Mouse (Mus musculus) CH12.LX (cell line): Measurements from ENCODE around the gene B430306N03Rik. TPM values are rescaled to one million over a fixed set of nuclear protein-coding genes. Genes with fewer than 3 reads are reported as not detected.

Experiments used
- DNase-seq: peaks from one replicate; pipeline ENCODE4 v3.0.0-alpha.2; 2013; ENCODE audit errors: extremely low read depth
- H3K27ac ChIP-seq: 2 replicates; pipeline ENCODE4 v1.5.1; 2012; ENCODE audit warnings: low read depth, mild to moderate bottlenecking, control low read depth, moderate library complexity; ENCODE audit not compliant: insufficient read depth
- H3K27me3 ChIP-seq: replicated peaks from 2 replicates; pipeline ENCODE3; 2012; ENCODE audit warnings: inconsistent platforms
- H3K36me3 ChIP-seq, 2 experiments: replicated peaks in 1 of 2; 2 replicates each; pipeline versions ENCODE3 to v1.6.1; 2012; ENCODE audit warnings: inconsistent platforms in 1 of 2, low read length in 1 of 2, mild to moderate bottlenecking in 1 of 2, mixed read lengths in 1 of 2, moderate library complexity in 1 of 2; ENCODE audit not compliant: control insufficient read depth in 1 of 2, insufficient read depth in 1 of 2
- H3K4me1 ChIP-seq, 2 experiments: 2 replicates each; pipeline ENCODE4 v1.6.1; 2012; ENCODE audit warnings: inconsistent platforms in 1 of 2, moderate library complexity in 1 of 2; ENCODE audit not compliant: insufficient read depth in 2 of 2, control insufficient read depth in 1 of 2
- H3K4me2 ChIP-seq: 2 replicates; pipeline ENCODE4 v1.6.1; 2012; ENCODE audit warnings: low read depth, mild to moderate bottlenecking, control low read depth; ENCODE audit not compliant: poor library complexity, insufficient read depth, severe bottlenecking
- H3K4me3 ChIP-seq, 3 experiments: fragments of 150-350 bp in 1 of 3; sonication (generic) in 1 of 3; replicated peaks in 1 of 3; 2 replicates each; pipeline versions ENCODE3 to v1.5.1; 2011 to 2012; ENCODE audit warnings: low read depth in 2 of 3, low read length in 2 of 3, mild to moderate bottlenecking in 2 of 3, moderate library complexity in 2 of 3, control low read depth in 1 of 3, improper control_type of control experiment in 1 of 3, inconsistent platforms in 1 of 3, mixed read lengths in 1 of 3; ENCODE audit not compliant: poor library complexity in 1 of 3
- H3K79me2 ChIP-seq: replicated peaks from 2 replicates; pipeline ENCODE4 v1.6.1; 2012; ENCODE audit warnings: mild to moderate bottlenecking, moderate library complexity; ENCODE audit not compliant: control insufficient read depth, poor library complexity, insufficient read depth, severe bottlenecking; ENCODE audit errors: extremely low read depth
- H3K9ac ChIP-seq: 2 replicates; pipeline ENCODE4 v1.6.1; 2012; ENCODE audit warnings: low read depth, mild to moderate bottlenecking, control low read depth, moderate library complexity; ENCODE audit not compliant: insufficient read depth
- H3K9me3 ChIP-seq: replicated peaks from 2 replicates; pipeline ENCODE3; 2012; ENCODE audit warnings: low read length, inconsistent platforms, mixed read lengths
- BHLHE40 ChIP-seq: IDR thresholded peaks from 2 replicates; pipeline ENCODE4 v1.6.1; 2011; ENCODE audit warnings: mild to moderate bottlenecking, low read depth, low read length, improper control_type of control experiment
- CHD1 ChIP-seq: IDR thresholded peaks from 2 replicates; pipeline ENCODE4 v1.6.1; 2012; ENCODE audit warnings: low read depth, low read length, improper control_type of control experiment, inconsistent platforms
- E2F4 ChIP-seq: IDR thresholded peaks from 2 replicates; pipeline ENCODE4 v1.6.1; 2011; ENCODE audit warnings: low read depth, low read length, improper control_type of control experiment; ENCODE audit not compliant: insufficient replicate concordance
- ELF1 ChIP-seq: IDR thresholded peaks from 2 replicates; pipeline ENCODE4 v1.6.1; 2014; ENCODE audit warnings: low read depth, mild to moderate bottlenecking, inconsistent platforms, low read length, improper control_type of control experiment
- ETS1 ChIP-seq: conservative IDR thresholded peaks from 2 replicates; pipeline ENCODE4 v1.6.1; 2012; ENCODE audit warnings: low read depth, mild to moderate bottlenecking, inconsistent platforms, low read length, improper control_type of control experiment, moderate library complexity
- HCFC1 ChIP-seq: IDR thresholded peaks from 2 replicates; pipeline ENCODE4 v1.6.1; 2012; ENCODE audit warnings: low read depth, mild to moderate bottlenecking, inconsistent platforms, low read length, improper control_type of control experiment
- KAT2A ChIP-seq: IDR thresholded peaks from 2 replicates; pipeline ENCODE4 v1.6.1; 2012; ENCODE audit warnings: low read length, improper control_type of control experiment, inconsistent platforms; ENCODE audit not compliant: insufficient replicate concordance
- MAFK ChIP-seq: IDR thresholded peaks from 2 replicates; pipeline ENCODE4 v1.6.1; 2011; ENCODE audit warnings: low read length, improper control_type of control experiment; ENCODE audit not compliant: insufficient replicate concordance
- NELFE ChIP-seq: IDR thresholded peaks from 2 replicates; pipeline ENCODE4 v1.6.1; 2011; ENCODE audit warnings: low read depth, low read length, improper control_type of control experiment
- PAX5 ChIP-seq: IDR thresholded peaks from 2 replicates; pipeline ENCODE4 v1.6.1; 2012; ENCODE audit warnings: low read length, inconsistent platforms, mixed read lengths
- RAD21 ChIP-seq: IDR thresholded peaks from 2 replicates; pipeline ENCODE4 v1.6.1; 2011; ENCODE audit warnings: low read depth, mild to moderate bottlenecking, low read length, improper control_type of control experiment, moderate library complexity
- SMC3 ChIP-seq: IDR thresholded peaks from 2 replicates; pipeline ENCODE4 v1.6.1; 2011; ENCODE audit warnings: low read depth, low read length, improper control_type of control experiment
- TBP ChIP-seq: conservative IDR thresholded peaks from 2 replicates; pipeline ENCODE4 v1.6.1; 2011; ENCODE audit warnings: low read depth, low read length, improper control_type of control experiment
- ZKSCAN1 ChIP-seq: IDR thresholded peaks from 2 replicates; pipeline ENCODE4 v1.6.1; 2012; ENCODE audit warnings: low read depth, inconsistent platforms, low read length, improper control_type of control experiment, borderline replicate concordance
- ZNF384 ChIP-seq: IDR thresholded peaks from 2 replicates; pipeline ENCODE4 v1.6.1; 2012; ENCODE audit warnings: low read depth, low read length, improper control_type of control experiment, inconsistent platforms
- dilution Hi-C: fragments of 300-500 bp; cut with MboI; formaldehyde crosslinking; loops from 2 replicates; pipeline ENCODE4 v1.14.3; 2020; ENCODE audit warnings: low sequenced_read_pairs; ENCODE audit not compliant: extremely low pct_unique_long_range_greater_than_20kb, extremely low pct_ligation_motif_present
- in situ Hi-C: fragments of 300-500 bp; cut with MboI; formaldehyde crosslinking; loops from 3 replicates; pipeline ENCODE4 v1.14.3; 2019; ENCODE audit warnings: low sequenced_read_pairs, low pct_ligation_motif_present, low pct_unique_long_range_greater_than_20kb, mixed read lengths
- polyA plus RNA-seq: library from polyadenylated mRNA; unstranded; fragments of >175 nt; gene quantifications from 2 replicates; pipeline ENCODE4 v1.2.1, GENCODE M21; 2012; ENCODE audit warnings: low read depth; ENCODE audit not compliant: insufficient read length
- total RNA-seq, 2 experiments: library from RNA; depleted of rRNA; stranded (reverse); fragments of 300-350 nt in 1 of 2; fragments of >200 nt in 1 of 2; gene quantifications; 2 replicates each; pipeline ENCODE4 v1.2.3; 2012 to 2014

B430306N03Rik gene
- total and polyA plus RNA-seq, 3 experiments: 0.08 to 1.0 (median 0.21) TPM

- H3K9me3 ChIP-seq: no peaks in the 10 kb centered on the region
- no peak for DNase-seq
- no peak overlapping the region for H3K4me3 ChIP-seq
- H3K9ac ChIP-seq: no peak overlapping the region
- H3K4me2 ChIP-seq: no peak overlapping the region
- H3K27me3 ChIP-seq: peaks cover 2% of the 10 kb centered on the region
- no peaks in the 10 kb centered on the region for H3K79me2 ChIP-seq
- TF ChIP-seq RAD21: no peak
- TF ChIP-seq KAT2A: no peak
- in situ Hi-C loops: no loop called here
- peaks cover 0 to 7% of the 10 kb centered on the region in 2 experiments for H3K36me3 ChIP-seq
- dilution Hi-C loops: no loop called here
- H3K4me1 ChIP-seq: peaks cover 3 to 30% of the 10 kb centered on the region in 2 experiments; a peak in 3 of 4 replicates
- H3K27ac ChIP-seq: no peak overlapping the region
Measured at GRCm38 (mm10) chr17:48324258-48324657, 8.3 kb downstream of the B430306N03Rik start.

- peaks cover 3 to 27% of the 10 kb centered on the region in 2 experiments; a peak in 3 of 4 replicates for H3K4me1 ChIP-seq
- dilution Hi-C loops: no loop called here
Measured at GRCm38 (mm10) chr17:48325093-48325492, 9.2 kb downstream of the B430306N03Rik start.

GRCm38 (mm10) chr17:48325638-48326037 is 9.7 kb downstream of the B430306N03Rik start:
- Histone ChIP-seq H3K9ac (no peak overlapping the region), H3K79me2 (no peaks in the 10 kb centered on the region), H3K27me3 (peaks cover 5% of the 10 kb centered on the region), H3K4me3 (no peak overlapping the region), H3K4me1 (peaks cover 3 to 22% of the 10 kb centered on the region in 2 experiments; a peak in 3 of 4 replicates), H3K27ac (no peak overlapping the region), H3K4me2 (no peak overlapping the region), H3K9me3 (no peaks in the 10 kb centered on the region), H3K36me3 (peaks cover 0 to 7% of the 10 kb centered on the region in 2 experiments)
- no peak for DNase-seq
- in situ Hi-C loops (no loop called here), dilution Hi-C loops (no loop called here)
- no peak for TF ChIP-seq BHLHE40
- TF ChIP-seq TBP: no peak
- no peak for TF ChIP-seq KAT2A
- TF ChIP-seq ETS1: no peak
- TF ChIP-seq NELFE: no peak
- TF ChIP-seq SMC3: no peak
- no peak for TF ChIP-seq CHD1
- no peak for TF ChIP-seq ELF1
- no peak for TF ChIP-seq ZKSCAN1
- no peak for TF ChIP-seq PAX5
- no peak for TF ChIP-seq E2F4
- no peak for TF ChIP-seq HCFC1

More at GRCm38 (mm10) chr17:48325093-48325492, 9.2 kb downstream of the B430306N03Rik start:
- H3K9me3 ChIP-seq: no peaks in the 10 kb centered on the region
- in situ Hi-C loops: no loop called here
- no peak for DNase-seq
- TF ChIP-seq MAFK: peak; percentile 78
- no peak for TF ChIP-seq SMC3
- TF ChIP-seq ZNF384: no peak
- TF ChIP-seq TBP: no peak
- no peak overlapping the region for H3K4me3 ChIP-seq
- no peaks in the 10 kb centered on the region for H3K79me2 ChIP-seq
- no peak overlapping the region for H3K27ac ChIP-seq
- peaks cover 0 to 7% of the 10 kb centered on the region in 2 experiments for H3K36me3 ChIP-seq
- no peak overlapping the region for H3K9ac ChIP-seq
- H3K27me3 ChIP-seq: peaks cover 5% of the 10 kb centered on the region
- no peak overlapping the region for H3K4me2 ChIP-seq
